Mouse (Mus musculus) forebrain, embryonic 13.5 days (tissue): ENCODE results near the gene Mdk. TPM values are rescaled to one million over a fixed set of nuclear protein-coding genes. Genes with fewer than 3 reads are reported as not detected.

ENCODE experiments used
- ATAC-seq: fragments of 200-750 bp; cut with Nextera tagmentation; 2 replicates; pipeline ENCODE4 v1.8.0; 2017
- H3K27ac ChIP-seq: fragments of 300-500 bp; sonication (generic); 2 replicates; pipeline ENCODE4 v1.5.1; 2015; ENCODE audit warnings: inconsistent platforms, mild to moderate bottlenecking, moderate library complexity
- H3K27me3 ChIP-seq: fragments of 300-500 bp; sonication (generic); 2 replicates; pipeline ENCODE4 v1.6.1; 2015; ENCODE audit warnings: mild to moderate bottlenecking, inconsistent platforms
- H3K36me3 ChIP-seq: fragments of 300-500 bp; sonication (generic); 2 replicates; pipeline ENCODE4 v1.6.1; 2015; ENCODE audit warnings: mild to moderate bottlenecking, inconsistent platforms; ENCODE audit not compliant: poor library complexity, severe bottlenecking
- H3K4me1 ChIP-seq: fragments of 300-500 bp; sonication (generic); 2 replicates; pipeline ENCODE4 v1.6.1; 2015; ENCODE audit warnings: inconsistent platforms
- H3K4me2 ChIP-seq: fragments of 300-500 bp; sonication (generic); 2 replicates; pipeline ENCODE4 v1.6.1; 2015; ENCODE audit warnings: inconsistent platforms, mild to moderate bottlenecking, moderate library complexity
- H3K4me3 ChIP-seq: fragments of 300-500 bp; sonication (generic); 2 replicates; pipeline ENCODE4 v1.5.1; 2015; ENCODE audit warnings: mild to moderate bottlenecking, inconsistent platforms
- H3K9ac ChIP-seq: fragments of 300-500 bp; sonication (generic); 2 replicates; pipeline ENCODE4 v1.6.1; 2015; ENCODE audit warnings: mild to moderate bottlenecking, inconsistent platforms
- H3K9me3 ChIP-seq: fragments of 300-500 bp; sonication (generic); replicated peaks from 2 replicates; pipeline ENCODE4 v1.6.1; 2016; ENCODE audit warnings: inconsistent platforms
- WGBS: fragments of 180-500 bp; shearing (Covaris S2); methylation state at CpG from one replicate; pipeline ENCODE4 v1.1.7; 2015; 5-methylcytosine and 5-hydroxymethylcytosine counted together
- polyA plus RNA-seq: library from polyadenylated mRNA; unstranded; fragments of >200 nt; fragmentation: Nextera tagmentation; extraction: Ambion mirVana; gene quantifications from 2 replicates; pipeline ENCODE4 v1.2.1, GENCODE M21; 2015

Mdk gene
- polyA plus RNA-seq = 609 and 621 TPM in 2 replicates

DNA sequence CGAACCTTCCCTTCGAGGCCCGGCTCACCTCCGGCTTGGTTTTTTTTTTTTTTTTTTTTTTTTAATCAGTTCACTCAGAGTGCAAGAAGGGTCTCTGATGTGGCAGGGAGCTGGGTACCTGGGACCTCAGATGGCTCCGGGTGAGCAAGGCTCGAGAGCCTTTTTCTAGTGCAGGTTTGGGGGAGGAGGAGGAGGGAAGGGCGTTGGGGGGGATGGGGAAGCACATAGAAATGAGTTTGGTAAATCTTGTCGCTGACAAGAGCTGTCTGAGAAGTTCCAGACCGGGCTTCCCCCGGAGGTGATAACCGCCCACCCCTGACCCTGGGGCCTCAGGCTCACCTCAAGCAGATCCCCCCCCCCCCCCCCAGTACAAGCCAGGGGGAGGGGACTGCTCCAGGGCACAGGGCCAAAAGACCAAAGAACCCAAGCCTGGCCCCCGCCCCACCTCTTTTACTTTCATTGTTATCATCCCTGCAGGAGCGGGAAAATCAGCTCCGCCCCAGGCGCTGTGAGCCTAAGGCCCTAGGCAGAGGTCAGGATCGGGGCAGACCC lies at the start of gene Mdk:
Mdk (minus strand) TSS at position 138 of the 552 bp plus-strand sequence.
- peaks cover 48% of the 10 kb centered on the region for H3K4me1 ChIP-seq
- H3K9ac ChIP-seq = peak within 1 kb of the TSS; percentile 94
- ATAC-seq = no peak; the same call in 1 of the 2 replicates
- WGBS = 3% methylated on average over 16 of the region's 16 CpGs
- peak within 1 kb of the TSS; percentile 87 for H3K4me2 ChIP-seq
- peak within 1 kb of the TSS; percentile 90 for H3K27ac ChIP-seq
- no peaks in the 10 kb centered on the region for H3K9me3 ChIP-seq
- peak within 1 kb of the TSS; percentile 75 for H3K4me3 ChIP-seq
- H3K36me3 ChIP-seq = peaks cover 42% of the 10 kb centered on the region
- H3K27me3 ChIP-seq = 0 out of 2 replicates have a peak, but pooled peaks cover under 1% of the 10 kb centered on the region

GRCm38 (mm10) chr2:91980830-91981229 lies 48.7 kb upstream of the Mdk start:
- H3K4me2 ChIP-seq = no peak overlapping the region
- H3K9ac ChIP-seq = no peak overlapping the region
- peaks cover 43% of the 10 kb centered on the region for H3K4me1 ChIP-seq
- peaks cover 16% of the 10 kb centered on the region for H3K27me3 ChIP-seq
- no peak for ATAC-seq
- no peaks in the 10 kb centered on the region for H3K36me3 ChIP-seq
- H3K4me3 ChIP-seq = no peak overlapping the region
- WGBS = 55% methylated on average over 5 of the region's 5 CpGs
- no peaks in the 10 kb centered on the region for H3K9me3 ChIP-seq
- H3K27ac ChIP-seq = no peak overlapping the region

- ATAC-seq = no peak
- H3K4me2 ChIP-seq = no peak overlapping the region
- no peaks in the 10 kb centered on the region for H3K36me3 ChIP-seq
- no peak overlapping the region for H3K4me3 ChIP-seq
- H3K4me1 ChIP-seq = peaks cover 48% of the 10 kb centered on the region
- no peaks in the 10 kb centered on the region for H3K9me3 ChIP-seq
- H3K27ac ChIP-seq = no peak overlapping the region; the same call in 1 of the 2 replicates
- 10% methylated on average over 4 of the region's 4 CpGs for WGBS
- peaks cover 22% of the 10 kb centered on the region for H3K27me3 ChIP-seq
- no peak overlapping the region for H3K9ac ChIP-seq
Observed at GRCm38 (mm10) chr2:91980245-91980644, 48.1 kb upstream of the Mdk start.

DNA sequence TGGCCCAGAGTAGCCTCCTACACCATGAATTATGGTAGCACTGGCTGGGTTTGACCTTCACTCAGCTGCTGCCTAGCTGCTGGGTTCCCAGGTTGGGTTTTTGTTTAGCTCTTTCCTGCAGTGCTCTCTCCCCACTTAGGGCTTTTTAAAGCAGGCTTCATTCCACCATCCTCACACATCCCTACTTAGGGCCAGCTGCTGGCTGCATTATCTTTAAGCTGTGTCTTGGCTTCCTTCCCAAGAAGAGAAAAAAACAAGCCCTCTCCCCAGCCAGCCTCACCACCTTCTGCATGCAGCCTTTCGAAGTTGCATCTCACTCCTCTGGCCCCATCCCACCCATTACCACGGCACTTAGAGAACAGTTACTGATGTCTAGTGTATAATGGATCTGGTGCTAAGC lies 46.5 kb upstream of the Mdk start:
- Histone ChIP-seq H3K9me3 (no peaks in the 10 kb centered on the region), H3K4me1 (peaks cover 43% of the 10 kb centered on the region), H3K4me3 (no peak overlapping the region), H3K27ac (no peak overlapping the region), H3K27me3 (peaks cover 39% of the 10 kb centered on the region), H3K36me3 (no peaks in the 10 kb centered on the region), H3K9ac (no peak overlapping the region), H3K4me2 (no peak overlapping the region)
- 0 out of 2 replicates have a peak, but pooled peaks have one; percentile 9 for ATAC-seq
- 29% methylated on average over 2 of the region's 2 CpGs for WGBS

GRCm38 (mm10) chr2:91977960-91978359 lies 45.9 kb upstream of the Mdk start:
- H3K27ac ChIP-seq = no peak overlapping the region
- no peak overlapping the region for H3K9ac ChIP-seq
- H3K4me1 ChIP-seq = peaks cover 48% of the 10 kb centered on the region
- no peak overlapping the region for H3K4me2 ChIP-seq
- H3K36me3 ChIP-seq = no peaks in the 10 kb centered on the region
- no peaks in the 10 kb centered on the region for H3K9me3 ChIP-seq
- WGBS = 86% methylated on average over 4 of the region's 4 CpGs
- no peak overlapping the region for H3K4me3 ChIP-seq
- ATAC-seq = no peak
- peaks cover 39% of the 10 kb centered on the region for H3K27me3 ChIP-seq

DNA sequence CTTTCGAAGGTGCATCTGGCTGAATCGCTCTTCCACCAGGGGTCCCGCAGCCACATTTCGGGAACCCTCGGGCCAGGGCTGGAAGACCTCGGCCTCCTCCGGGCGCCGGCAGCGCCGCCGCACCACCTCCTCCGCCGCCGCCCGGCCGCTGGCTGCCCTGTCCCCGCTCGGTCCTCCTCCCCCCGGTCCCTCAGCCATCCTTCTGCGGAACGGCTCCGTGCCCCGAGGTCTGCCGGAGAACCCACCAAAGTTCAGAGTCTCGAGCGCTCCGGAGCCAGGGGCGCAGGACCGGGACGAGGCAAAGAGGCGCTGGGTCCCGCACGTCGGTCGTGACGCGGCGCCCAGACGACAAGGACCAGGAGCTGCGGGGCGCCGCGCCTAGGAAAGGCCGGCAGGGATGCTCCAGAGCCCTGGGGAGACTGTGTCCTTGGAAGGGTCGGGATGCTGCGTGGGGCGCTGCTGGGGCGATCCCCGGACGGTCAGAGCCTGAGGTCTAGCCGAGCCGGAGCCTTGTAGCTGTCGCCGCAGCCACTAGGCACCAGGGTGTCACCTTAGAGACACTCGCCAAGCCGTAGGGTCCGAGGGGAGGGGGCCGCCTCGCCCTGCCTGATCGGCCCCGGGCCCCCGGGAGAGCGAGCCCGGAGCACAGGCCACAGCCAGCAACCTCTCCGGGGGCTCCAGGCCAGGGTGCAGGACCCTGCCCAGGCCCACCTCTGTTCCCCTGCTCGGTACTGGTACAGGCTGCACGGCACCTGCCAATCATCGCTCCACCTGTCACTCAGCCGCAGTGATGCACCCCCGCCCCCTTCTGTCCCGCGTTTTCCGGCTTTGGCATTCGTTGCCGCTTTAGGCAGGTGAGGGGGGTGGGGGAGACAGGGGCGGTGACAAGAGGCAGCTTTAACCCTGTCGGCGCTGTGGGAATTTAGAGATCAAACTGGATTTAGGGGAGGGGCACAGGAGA lies 43.8 kb upstream of the Mdk start, which contains the start of gene Dgkz:
Dgkz (minus strand) TSS at position 284 of the 961 bp plus-strand sequence.
- peaks cover 65% of the 10 kb centered on the region for H3K4me1 ChIP-seq
- H3K4me3 ChIP-seq = peak within 1 kb of the TSS; percentile 42
- H3K4me2 ChIP-seq = peak within 1 kb of the TSS; percentile 61
- no peak within 1 kb of the TSS for H3K27ac ChIP-seq
- peak; percentile 48 for ATAC-seq
- peak within 1 kb of the TSS; percentile 57 for H3K9ac ChIP-seq
- no peaks in the 10 kb centered on the region for H3K9me3 ChIP-seq
- 1% methylated on average over 72 of the region's 79 CpGs for WGBS
- no peaks in the 10 kb centered on the region for H3K36me3 ChIP-seq
- H3K27me3 ChIP-seq = peaks cover 45% of the 10 kb centered on the region

DNA sequence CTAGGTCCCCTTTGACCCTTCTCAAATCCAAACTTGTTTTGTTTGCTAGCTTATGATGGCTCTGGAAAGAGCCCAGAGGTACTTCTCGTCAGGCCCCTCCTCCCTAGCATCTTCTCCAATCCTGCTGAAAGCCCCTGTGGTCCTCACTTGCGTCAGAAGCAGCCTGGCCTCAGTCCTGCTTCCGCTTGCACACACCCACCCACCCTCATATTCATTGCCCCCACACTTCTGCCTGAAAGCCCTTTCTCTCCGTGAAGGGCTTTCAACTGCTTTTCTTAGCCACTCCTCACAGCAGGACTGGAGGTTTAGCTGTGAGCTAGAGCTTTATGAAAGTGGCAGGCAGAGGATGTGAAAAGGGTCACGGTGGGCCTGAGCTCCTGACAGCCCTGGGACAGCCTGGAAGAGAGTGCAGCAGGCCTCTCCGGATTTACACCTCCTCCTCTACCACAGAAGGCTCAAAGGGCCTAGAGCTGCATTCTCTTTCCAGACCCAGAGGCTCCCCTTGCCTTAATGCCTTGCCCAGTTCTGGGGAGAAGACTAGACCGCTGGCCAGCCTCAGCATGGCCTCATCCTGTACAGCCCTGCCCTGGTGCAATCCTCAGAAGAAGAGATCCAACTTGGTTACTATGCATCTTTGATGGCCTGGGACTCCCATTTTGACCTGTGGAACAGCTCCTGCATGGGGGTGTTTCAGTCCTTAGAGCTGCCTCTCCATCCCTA lies 41.5 kb upstream of the Mdk start:
- Histone ChIP-seq H3K4me3 (no peak overlapping the region), H3K9ac (no peak overlapping the region), H3K4me2 (no peak overlapping the region), H3K4me1 (peaks cover 52% of the 10 kb centered on the region), H3K27ac (0 out of 2 replicates have a peak overlapping the region, but pooled peaks have one; percentile 11), H3K9me3 (no peaks in the 10 kb centered on the region), H3K36me3 (no peaks in the 10 kb centered on the region), H3K27me3 (peaks cover 52% of the 10 kb centered on the region)
- 21% methylated on average over 7 of the region's 7 CpGs for WGBS
- no peak for ATAC-seq

- H3K4me3 ChIP-seq = no peak overlapping the region
- H3K4me2 ChIP-seq = peak overlapping the region; percentile 50; the same call in 1 of the 2 replicates
- H3K9ac ChIP-seq = no peak overlapping the region
- ATAC-seq = no peak
- no peaks in the 10 kb centered on the region for H3K36me3 ChIP-seq
- H3K27ac ChIP-seq = peak overlapping the region; percentile 71
- H3K9me3 ChIP-seq = no peaks in the 10 kb centered on the region
- peaks cover 42% of the 10 kb centered on the region for H3K4me1 ChIP-seq
- peaks cover 50% of the 10 kb centered on the region for H3K27me3 ChIP-seq
- WGBS = 42% methylated on average over 13 of the region's 13 CpGs
Observed at GRCm38 (mm10) chr2:91972121-91972566, 40.0 kb upstream of the Mdk start.

- Histone ChIP-seq H3K4me1 (peaks cover 42% of the 10 kb centered on the region), H3K27me3 (peaks cover 43% of the 10 kb centered on the region), H3K9me3 (no peaks in the 10 kb centered on the region), H3K4me3 (no peak overlapping the region; the same call in 1 of the 2 replicates), H3K27ac (peak overlapping the region; percentile 71), H3K4me2 (peak overlapping the region; percentile 50), H3K36me3 (no peaks in the 10 kb centered on the region), H3K9ac (peak overlapping the region; percentile 46)
- WGBS = 12% methylated on average over 21 of the region's 21 CpGs
- ATAC-seq = peak; percentile 45
Observed at GRCm38 (mm10) chr2:91971231-91972097, 39.4 kb upstream of the Mdk start.

DNA sequence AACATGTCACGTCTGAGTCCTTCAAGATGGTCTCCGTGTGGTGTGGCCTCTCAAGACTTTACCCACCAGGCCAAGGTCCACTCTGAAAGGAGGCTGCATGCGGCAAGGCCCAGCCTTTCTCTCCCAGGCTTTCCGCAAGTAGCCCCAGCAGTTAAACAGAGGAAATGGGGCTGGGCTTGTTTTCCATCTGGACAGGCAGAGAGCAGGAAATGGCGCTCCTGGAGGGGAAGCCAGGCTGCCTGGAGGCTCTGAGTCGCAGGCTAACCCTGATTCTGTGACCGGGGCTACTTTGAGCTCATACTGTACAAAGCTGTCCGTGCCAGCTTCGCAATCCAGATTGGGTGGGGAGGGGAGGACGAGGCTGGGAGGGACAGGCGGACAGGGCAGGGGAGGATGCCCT lies 35.9 kb upstream of the Mdk start:
- ATAC-seq = no peak
- WGBS = 71% methylated on average over 11 of the region's 11 CpGs
- Histone ChIP-seq H3K27me3 (peaks cover 25% of the 10 kb centered on the region), H3K9ac (no peak overlapping the region), H3K27ac (no peak overlapping the region), H3K4me1 (peaks cover 20% of the 10 kb centered on the region), H3K4me3 (no peak overlapping the region), H3K9me3 (no peaks in the 10 kb centered on the region), H3K36me3 (no peaks in the 10 kb centered on the region), H3K4me2 (no peak overlapping the region)

DNA sequence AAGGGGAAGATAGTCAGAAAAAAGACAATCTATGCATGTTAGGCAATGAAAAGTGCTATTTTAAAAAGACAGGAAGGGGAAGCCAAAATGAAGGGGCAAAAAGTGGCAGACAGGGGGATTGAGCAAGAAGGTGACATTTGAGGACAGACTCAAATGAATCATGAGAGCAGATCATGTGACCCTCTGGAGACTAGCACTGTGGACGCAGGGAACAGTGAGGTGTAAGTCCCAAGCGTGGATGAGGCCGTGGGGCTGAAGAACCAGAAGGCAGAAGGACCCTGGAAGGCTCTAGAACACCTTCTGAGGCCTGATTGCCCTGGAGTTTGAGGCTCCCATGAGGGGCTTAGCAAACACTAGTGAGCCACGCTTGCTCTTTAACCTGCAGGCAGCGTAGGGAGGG lies 34.3 kb upstream of the Mdk start:
- Histone ChIP-seq H3K4me1 (peaks cover 23% of the 10 kb centered on the region), H3K9me3 (no peaks in the 10 kb centered on the region), H3K4me2 (no peak overlapping the region), H3K27me3 (peaks cover 19% of the 10 kb centered on the region), H3K9ac (no peak overlapping the region), H3K4me3 (no peak overlapping the region), H3K36me3 (no peaks in the 10 kb centered on the region), H3K27ac (no peak overlapping the region)
- WGBS = 77% methylated on average over 5 of the region's 5 CpGs
- no peak for ATAC-seq
